Mouse (Mus musculus): ENCODE measurements at regions not wholly inside any gene's neighbourhood (a gene's known extent, or its start where the extent isn't known, plus 50 kb on each side); places are given as distances from the start of the nearest gene placed in this dataset.

DNA sequence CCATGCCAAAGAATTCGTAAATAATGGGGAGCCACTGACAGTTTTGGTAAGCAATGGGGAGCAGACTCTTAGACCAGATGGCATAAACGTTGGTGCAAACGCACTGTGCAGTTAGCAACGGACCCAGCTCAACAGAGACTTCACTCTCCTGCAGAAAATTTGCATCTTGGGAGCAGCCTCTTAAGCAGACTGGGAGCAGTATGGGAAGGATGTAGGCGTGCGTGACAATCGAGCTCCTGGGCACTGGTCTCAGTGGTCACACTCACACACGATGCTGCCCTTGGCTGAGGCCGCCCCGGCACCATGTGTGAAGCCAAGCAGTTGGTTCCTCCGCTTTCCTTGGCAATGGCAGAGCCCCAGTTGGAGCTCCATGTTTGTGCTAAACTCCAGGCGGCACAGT lies 218.8 kb downstream of the Sec61b start:
- Histone ChIP-seq H3K4me2 (no peak overlapping the region), H3K4me1 (ENCODE audit: control insufficient read depth, insufficient read depth, low read length) (no peaks in the 10 kb centered on the region), H3K27me3 (ENCODE audit: control insufficient read depth, insufficient read depth, low read length) (no peaks in the 10 kb centered on the region), H3K9ac (ENCODE audit: low read length) (no peak overlapping the region), H3K36me3 (ENCODE audit: control insufficient read depth, insufficient read depth, low read length) (no peaks in the 10 kb centered on the region), H3K4me3 (ENCODE audit: low read depth, low read length) (no peak overlapping the region), H3K9me3 (ENCODE audit: control insufficient read depth, low read length) (no peaks in the 10 kb centered on the region), H3K27ac (ENCODE audit: low read depth, low read length) (no peak overlapping the region)
- DNase-seq (ENCODE audit: low spot score, missing footprints) (no peak), ATAC-seq (ENCODE audit: low FRiP score) (no peak)
- WGBS, result 90% methylated on average over 12 of the region's 12 CpGs

DNA sequence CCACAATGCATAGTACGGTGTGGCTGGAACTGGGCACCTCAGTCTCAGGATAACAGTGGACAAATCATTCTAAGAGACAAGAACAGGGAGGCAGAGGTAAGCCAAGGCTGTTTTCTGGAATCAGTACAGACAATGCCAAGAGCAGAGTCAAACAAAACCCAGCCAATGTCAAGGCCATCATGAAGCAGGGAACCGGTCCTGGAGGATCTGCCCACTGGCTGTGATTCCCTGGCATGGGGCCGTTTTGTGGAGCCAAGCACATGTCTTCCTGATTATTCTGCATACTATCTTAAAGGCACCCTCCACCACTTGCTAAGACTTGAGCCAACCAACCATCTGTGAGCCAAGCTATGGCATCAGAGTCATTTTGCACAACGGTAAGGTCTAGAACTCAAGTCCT lies 222.6 kb downstream of the Sec61b start:
- Histone ChIP-seq H3K36me3 (ENCODE audit: control insufficient read depth, insufficient read depth, low read length) (no peaks in the 10 kb centered on the region), H3K4me3 (ENCODE audit: low read depth, low read length) (no peak overlapping the region), H3K9me3 (ENCODE audit: control insufficient read depth, low read length) (no peaks in the 10 kb centered on the region), H3K4me1 (ENCODE audit: control insufficient read depth, insufficient read depth, low read length) (no peaks in the 10 kb centered on the region), H3K4me2 (no peak overlapping the region), H3K9ac (ENCODE audit: low read length) (no peak overlapping the region), H3K27ac (ENCODE audit: low read depth, low read length) (no peak overlapping the region), H3K27me3 (ENCODE audit: control insufficient read depth, insufficient read depth, low read length) (no peaks in the 10 kb centered on the region)
- DNase-seq (ENCODE audit: low spot score, missing footprints) (no peak), ATAC-seq (ENCODE audit: low FRiP score) (no peak)
- 87% methylated on average over 4 of the region's 4 CpGs for WGBS

DNA sequence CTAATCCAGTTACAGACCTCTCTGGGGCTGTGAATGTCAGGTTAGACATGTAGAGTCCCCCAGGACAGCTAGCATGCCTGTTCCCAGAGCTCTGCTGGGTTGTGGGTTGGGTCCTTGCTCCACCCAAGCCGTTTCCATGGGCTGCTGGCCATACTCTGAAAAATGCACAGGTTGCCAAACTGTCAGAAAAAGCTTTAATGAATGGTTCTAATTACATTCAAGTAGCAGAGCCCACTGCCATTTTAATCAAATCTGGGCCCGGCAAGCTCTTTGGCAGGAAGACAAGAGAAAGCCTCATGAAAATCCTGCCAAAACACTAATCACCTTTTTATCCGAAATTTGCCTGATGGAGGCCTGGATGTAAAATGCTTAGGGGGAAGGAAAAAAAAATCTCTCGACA lies 224.1 kb downstream of the Sec61b start:
- Histone ChIP-seq H3K4me2 (no peak overlapping the region), H3K36me3 (ENCODE audit: control insufficient read depth, insufficient read depth, low read length) (no peaks in the 10 kb centered on the region), H3K27ac (ENCODE audit: low read depth, low read length) (no peak overlapping the region), H3K27me3 (ENCODE audit: control insufficient read depth, insufficient read depth, low read length) (no peaks in the 10 kb centered on the region), H3K9me3 (ENCODE audit: control insufficient read depth, low read length) (no peaks in the 10 kb centered on the region), H3K9ac (ENCODE audit: low read length) (no peak overlapping the region), H3K4me3 (ENCODE audit: low read depth, low read length) (no peak overlapping the region), H3K4me1 (ENCODE audit: control insufficient read depth, insufficient read depth, low read length) (no peaks in the 10 kb centered on the region)
- ATAC-seq (ENCODE audit: low FRiP score) (no peak), DNase-seq (ENCODE audit: low spot score, missing footprints) (no peak)
- 56% methylated on average over 4 of the region's 4 CpGs for WGBS

DNA sequence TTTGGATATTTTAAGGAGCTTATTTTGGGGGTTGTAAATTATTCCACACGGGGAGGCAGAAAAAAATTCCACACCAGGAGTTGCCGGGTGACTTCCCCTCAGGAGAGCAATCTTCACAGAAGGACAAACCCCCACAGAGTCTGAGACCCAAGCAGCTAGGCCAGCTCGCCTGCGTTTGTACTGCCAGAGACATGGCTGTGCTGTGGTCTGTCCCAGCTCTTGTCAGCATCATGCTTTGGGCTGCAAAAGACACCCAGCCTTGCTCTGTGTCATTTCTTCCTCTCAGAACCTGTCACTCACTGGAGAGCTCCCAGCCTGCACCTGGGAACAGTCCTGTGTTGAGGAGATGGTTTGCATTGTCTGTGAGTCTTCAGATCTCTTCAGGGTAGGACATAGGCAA lies 224.5 kb downstream of the Sec61b start:
- no peak overlapping the region for H3K4me2 ChIP-seq
- no peak overlapping the region for H3K4me3 ChIP-seq (ENCODE audit: low read depth, low read length)
- H3K36me3 ChIP-seq (ENCODE audit: control insufficient read depth, insufficient read depth, low read length), result no peaks in the 10 kb centered on the region
- H3K27ac ChIP-seq (ENCODE audit: low read depth, low read length), result no peak overlapping the region
- no peaks in the 10 kb centered on the region for H3K9me3 ChIP-seq (ENCODE audit: control insufficient read depth, low read length)
- DNase-seq (ENCODE audit: low spot score, missing footprints) (no peak), ATAC-seq (ENCODE audit: low FRiP score) (no peak)
- H3K4me1 ChIP-seq (ENCODE audit: control insufficient read depth, insufficient read depth, low read length), result no peaks in the 10 kb centered on the region
- H3K27me3 ChIP-seq (ENCODE audit: control insufficient read depth, insufficient read depth, low read length), result no peaks in the 10 kb centered on the region
- 47% methylated on average over 4 of the region's 4 CpGs for WGBS
- H3K9ac ChIP-seq (ENCODE audit: low read length), result no peak overlapping the region

DNA sequence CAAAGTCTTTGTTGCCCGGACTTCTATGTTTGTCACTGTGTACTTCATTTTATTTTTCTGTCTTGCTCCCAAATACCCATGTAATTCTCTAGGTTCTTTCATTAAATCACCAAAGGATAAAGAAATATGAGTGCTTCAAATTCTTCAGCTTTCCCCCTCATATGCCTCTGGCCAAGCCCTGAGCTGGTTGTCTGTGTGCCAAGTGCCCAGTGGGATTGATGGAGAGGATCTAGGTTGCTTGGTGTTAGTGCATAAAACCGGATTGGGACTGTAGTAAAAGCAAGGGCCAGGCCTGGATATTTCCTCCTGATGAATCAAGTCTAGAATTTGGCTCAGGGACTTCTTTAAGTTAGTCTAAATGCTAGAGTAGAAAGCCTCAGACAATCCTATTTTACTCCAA lies 229.0 kb downstream of the Sec61b start:
- no peak for DNase-seq (ENCODE audit: low spot score, missing footprints)
- 79% methylated on average over 2 of the region's 2 CpGs for WGBS
- H3K36me3 ChIP-seq (ENCODE audit: control insufficient read depth, insufficient read depth, low read length), result no peaks in the 10 kb centered on the region
- H3K27me3 ChIP-seq (ENCODE audit: control insufficient read depth, insufficient read depth, low read length), result no peaks in the 10 kb centered on the region
- H3K4me3 ChIP-seq (ENCODE audit: low read depth, low read length), result no peak overlapping the region
- no peaks in the 10 kb centered on the region for H3K4me1 ChIP-seq (ENCODE audit: control insufficient read depth, insufficient read depth, low read length)
- ATAC-seq (ENCODE audit: low FRiP score), result no peak
- H3K27ac ChIP-seq (ENCODE audit: low read depth, low read length), result no peak overlapping the region
- no peaks in the 10 kb centered on the region for H3K9me3 ChIP-seq (ENCODE audit: control insufficient read depth, low read length)
- H3K4me2 ChIP-seq, result no peak overlapping the region
- H3K9ac ChIP-seq (ENCODE audit: low read length), result no peak overlapping the region

DNA sequence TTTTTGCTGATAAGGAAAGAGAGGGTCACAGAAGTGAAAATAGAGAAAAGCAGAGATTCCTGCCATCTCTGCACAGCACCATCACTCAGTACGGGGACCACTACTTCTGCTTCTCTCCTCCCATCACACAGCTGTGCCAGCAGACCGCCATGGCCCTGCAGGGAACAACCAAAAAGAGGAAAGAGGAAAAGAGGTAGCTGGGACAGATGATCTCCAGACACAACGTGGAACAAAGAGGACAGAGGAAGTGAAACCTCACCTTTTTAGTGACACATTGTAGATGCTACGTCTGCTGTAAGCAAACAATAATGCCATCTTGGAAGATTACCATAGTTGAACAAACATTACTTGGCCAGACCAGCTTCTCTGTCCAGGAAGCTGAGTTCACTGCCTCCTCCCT lies 230.1 kb downstream of the Sec61b start:
- no peak for ATAC-seq (ENCODE audit: low FRiP score)
- no peak overlapping the region for H3K4me3 ChIP-seq (ENCODE audit: low read depth, low read length)
- no peaks in the 10 kb centered on the region for H3K27me3 ChIP-seq (ENCODE audit: control insufficient read depth, insufficient read depth, low read length)
- H3K9me3 ChIP-seq (ENCODE audit: control insufficient read depth, low read length), result no peaks in the 10 kb centered on the region
- H3K36me3 ChIP-seq (ENCODE audit: control insufficient read depth, insufficient read depth, low read length), result no peaks in the 10 kb centered on the region
- no peak overlapping the region for H3K4me2 ChIP-seq
- H3K27ac ChIP-seq (ENCODE audit: low read depth, low read length), result no peak overlapping the region
- H3K9ac ChIP-seq (ENCODE audit: low read length), result no peak overlapping the region
- H3K4me1 ChIP-seq (ENCODE audit: control insufficient read depth, insufficient read depth, low read length), result no peaks in the 10 kb centered on the region
- 86% methylated on average over 4 of the region's 4 CpGs for whole genome bisulfite sequencing
- DNase-seq (ENCODE audit: low spot score, missing footprints), result no peak

DNA sequence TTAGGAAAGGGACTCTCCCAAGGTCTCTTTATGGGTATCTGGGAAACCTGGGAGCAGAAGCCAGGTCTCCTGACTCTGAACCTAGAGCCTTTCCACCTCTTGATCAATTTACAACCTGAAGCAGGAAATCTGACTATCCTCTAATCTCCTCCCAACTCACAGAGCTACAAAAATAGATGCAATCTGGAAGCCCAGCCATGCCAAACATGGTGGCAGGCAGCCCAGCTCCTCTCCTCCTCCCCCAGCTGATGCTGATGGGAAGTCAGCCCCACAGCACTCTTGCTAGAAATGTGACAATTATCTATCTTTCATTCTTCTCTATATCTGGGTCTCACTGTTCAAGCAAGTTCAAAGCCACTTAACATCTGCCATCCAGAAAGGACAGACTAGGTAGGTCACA lies 233.5 kb downstream of the Sec61b start:
- DNase-seq (ENCODE audit: low spot score, missing footprints) (no peak), ATAC-seq (ENCODE audit: low FRiP score) (no peak)
- Histone ChIP-seq H3K4me2 (no peak overlapping the region), H3K4me3 (ENCODE audit: low read depth, low read length) (no peak overlapping the region), H3K27ac (ENCODE audit: low read depth, low read length) (no peak overlapping the region), H3K27me3 (ENCODE audit: control insufficient read depth, insufficient read depth, low read length) (no peaks in the 10 kb centered on the region), H3K9ac (ENCODE audit: low read length) (no peak overlapping the region), H3K9me3 (ENCODE audit: control insufficient read depth, low read length) (no peaks in the 10 kb centered on the region), H3K36me3 (ENCODE audit: control insufficient read depth, insufficient read depth, low read length) (no peaks in the 10 kb centered on the region), H3K4me1 (ENCODE audit: control insufficient read depth, insufficient read depth, low read length) (no peaks in the 10 kb centered on the region)

DNA sequence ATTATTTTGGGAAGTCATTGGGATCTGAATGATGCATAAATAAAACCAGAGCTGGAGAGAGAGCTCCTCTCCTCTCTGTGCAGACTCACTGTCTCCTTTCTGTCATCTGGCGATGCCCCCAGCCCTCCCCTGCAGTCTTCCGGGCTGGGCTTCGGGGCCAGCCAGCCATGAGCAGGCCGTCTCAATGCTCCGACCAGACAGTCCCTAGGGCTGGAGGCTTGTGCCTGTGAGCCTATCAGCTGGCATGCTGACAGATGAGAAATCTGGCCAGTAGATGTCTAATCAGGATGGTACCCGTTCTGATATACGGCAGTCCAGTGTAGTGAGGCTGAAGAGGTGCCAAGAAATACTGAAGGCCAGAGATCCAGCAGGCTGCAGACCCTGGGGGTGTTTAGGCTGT lies 238.9 kb downstream of the Sec61b start:
- ATAC-seq (ENCODE audit: low FRiP score), result no peak

DNA sequence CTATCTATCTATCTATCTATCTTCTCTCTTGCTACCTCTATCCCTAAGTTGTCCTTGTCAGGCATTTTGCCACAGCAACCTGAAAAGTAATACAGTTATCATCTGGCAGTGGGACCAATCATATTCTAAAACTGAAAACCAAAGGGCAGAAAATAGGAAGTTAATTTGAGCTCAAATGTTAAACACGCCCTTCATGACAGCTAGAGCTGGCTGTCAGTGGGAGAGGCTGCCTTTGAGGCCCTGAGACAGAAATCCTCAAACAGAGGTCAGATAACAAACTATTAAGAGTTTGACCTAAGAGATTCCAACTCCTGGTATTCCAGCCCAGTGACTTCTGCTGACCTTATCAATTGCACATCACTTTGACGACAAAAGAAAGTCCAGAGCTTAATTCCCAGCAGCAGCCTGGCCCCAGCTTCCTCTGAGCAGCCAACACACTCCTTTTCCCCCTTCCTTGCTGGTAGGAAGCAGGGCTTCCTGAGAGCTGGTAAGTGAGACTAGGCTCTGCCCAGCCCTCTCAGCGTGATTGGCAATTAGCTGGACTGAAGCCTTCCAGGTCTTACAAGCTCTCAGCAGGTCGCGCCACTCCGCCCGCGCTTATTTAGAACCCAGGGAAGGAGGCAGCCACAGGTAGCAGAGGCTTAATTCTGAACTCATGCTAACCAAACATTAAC lies 250.0 kb downstream of the Sec61b start:
- Histone ChIP-seq H3K9me3 (ENCODE audit: control insufficient read depth, low read length) (peaks cover 3% of the 10 kb centered on the region; the same call in 1 of the 2 replicates), H3K4me1 (ENCODE audit: control insufficient read depth, insufficient read depth, low read length) (peaks cover 5% of the 10 kb centered on the region; the same call in 1 of the 2 replicates), H3K4me3 (ENCODE audit: low read depth, low read length) (no peak overlapping the region), H3K27me3 (ENCODE audit: control insufficient read depth, insufficient read depth, low read length) (no peaks in the 10 kb centered on the region), H3K36me3 (ENCODE audit: control insufficient read depth, insufficient read depth, low read length) (no peaks in the 10 kb centered on the region), H3K27ac (ENCODE audit: low read depth, low read length) (no peak overlapping the region), H3K9ac (ENCODE audit: low read length) (no peak overlapping the region), H3K4me2 (no peak overlapping the region)
- DNase-seq (ENCODE audit: low spot score, missing footprints) (no peak), ATAC-seq (ENCODE audit: low FRiP score) (no peak)
- WGBS, result 4% methylated on average over 8 of the region's 8 CpGs

More for the DNA sequence above, 238.9 kb downstream of the Sec61b start:
- H3K4me2 ChIP-seq, result no peak overlapping the region
- H3K9ac ChIP-seq (ENCODE audit: low read length), result no peak overlapping the region
- DNase-seq (ENCODE audit: low spot score, missing footprints), result no peak
- 79% methylated on average over 7 of the region's 7 CpGs for WGBS
- H3K4me3 ChIP-seq (ENCODE audit: low read depth, low read length), result no peak overlapping the region
- no peak overlapping the region for H3K27ac ChIP-seq (ENCODE audit: low read depth, low read length)
- H3K4me1 ChIP-seq (ENCODE audit: control insufficient read depth, insufficient read depth, low read length), result no peaks in the 10 kb centered on the region
- H3K27me3 ChIP-seq (ENCODE audit: control insufficient read depth, insufficient read depth, low read length), result no peaks in the 10 kb centered on the region
- H3K36me3 ChIP-seq (ENCODE audit: control insufficient read depth, insufficient read depth, low read length), result no peaks in the 10 kb centered on the region
- H3K9me3 ChIP-seq (ENCODE audit: control insufficient read depth, low read length), result no peaks in the 10 kb centered on the region

DNA sequence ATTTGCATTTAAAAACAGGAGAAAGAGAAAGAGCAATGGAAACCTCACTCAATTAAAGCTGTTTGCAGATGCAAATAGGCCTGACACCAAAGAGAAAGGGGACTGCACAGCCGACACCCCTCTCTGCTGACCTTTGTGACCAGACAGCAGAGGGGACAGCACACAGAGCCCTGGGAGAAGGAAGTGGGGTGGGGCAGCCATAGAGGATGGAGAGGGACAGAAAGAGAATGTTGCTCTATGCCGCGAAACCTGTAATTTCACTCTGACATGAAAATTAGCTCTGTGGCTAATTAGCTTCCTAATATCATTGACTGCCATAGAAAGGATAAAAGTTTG lies 250.5 kb downstream of the Sec61b start:
- Histone ChIP-seq H3K27me3 (ENCODE audit: control insufficient read depth, insufficient read depth, low read length) (no peaks in the 10 kb centered on the region), H3K9ac (ENCODE audit: low read length) (no peak overlapping the region), H3K9me3 (ENCODE audit: control insufficient read depth, low read length) (peaks cover 3% of the 10 kb centered on the region; the same call in 1 of the 2 replicates), H3K4me3 (ENCODE audit: low read depth, low read length) (no peak overlapping the region), H3K36me3 (ENCODE audit: control insufficient read depth, insufficient read depth, low read length) (no peaks in the 10 kb centered on the region), H3K27ac (ENCODE audit: low read depth, low read length) (no peak overlapping the region), H3K4me2 (no peak overlapping the region), H3K4me1 (ENCODE audit: control insufficient read depth, insufficient read depth, low read length) (peaks cover 5% of the 10 kb centered on the region; the same call in 1 of the 2 replicates)
- no peak for ATAC-seq (ENCODE audit: low FRiP score)
- WGBS, result 5% methylated on average over 3 of the region's 3 CpGs
- no peak for DNase-seq (ENCODE audit: low spot score, missing footprints)
